In genomic region chrX:48594099-48594760, GRCm38 (mm10) we compare ENCODE assay signal across 8 mouse cellular contexts. TPM values are rescaled to one million over a fixed set of nuclear protein-coding genes. Genes with fewer than 3 reads are reported as not detected.
DNase-seq lines count a peak whose midpoint lies in the region; ATAC-seq and TF ChIP-seq lines count a peak whose summit lies in the region.

Gene Zfp280c, minus strand, starts transcription at chrX:48594504.

- peak; percentile 96 for ATAC-seq in Patski
- peak; percentile 93 for ATAC-seq in hindbrain, embryonic 13.5 days (ENCODE audit: low FRiP score)

- CTCF ChIA-PET in Patski (lab: Charles Lee), result no interaction called here

- DNase-seq in Patski (ENCODE audit: low read depth, low spot score), result no peak
- peak; percentile 69 to 74 for DNase-seq in cerebellum, postnatal 14 days
- peak; percentile 47 to 54 for DNase-seq in frontal cortex, postnatal 14 days (ENCODE audit: low spot score in 2 of 2)
- peak; percentile 67 for DNase-seq in left cerebral cortex, adult 11 months (ENCODE audit: low spot score)
- DNase-seq in lung, postnatal 4 days, result peak; percentile 74
- DNase-seq in retina, postnatal 7 days (ENCODE audit: low read depth, low spot score), result peak; percentile 38
- peak; percentile 35 for DNase-seq in urinary bladder, adult 2 months (ENCODE audit: low spot score)

- POLR2A ChIA-PET in Patski (lab: Charles Lee), result no interaction called here

- H3K9me3 ChIP-seq in hindbrain, embryonic 13.5 days, result no peaks in the 10 kb centered on the region

- in situ Hi-C loops in Patski (cut with MboI; ENCODE audit: low pct_unique_long_range_greater_than_20kb), result no loop called here

- peaks cover 10% of the 10 kb centered on the region for H3K36me3 ChIP-seq in hindbrain, embryonic 13.5 days

- H3K4me2 ChIP-seq in hindbrain, embryonic 13.5 days, result peak within 1 kb of the TSS; percentile 56

- peak within 1 kb of the TSS; percentile 60 for H3K4me3 ChIP-seq in hindbrain, embryonic 13.5 days

- peaks cover 3% of the 10 kb centered on the region for H3K27me3 ChIP-seq in Patski
- H3K27me3 ChIP-seq in hindbrain, embryonic 13.5 days, result no peaks in the 10 kb centered on the region

- H3K4me1 ChIP-seq in hindbrain, embryonic 13.5 days (replicated peaks), result peaks cover 6% of the 10 kb centered on the region

- TF ChIP-seq CTCF in Patski (IDR thresholded peaks at IDR 0.05), result no peak

- H3K9ac ChIP-seq in hindbrain, embryonic 13.5 days, result peak within 1 kb of the TSS; percentile 82

- H3K27ac ChIP-seq in hindbrain, embryonic 13.5 days, result peak within 1 kb of the TSS; percentile 88

- WGBS in hindbrain, embryonic 13.5 days, result 24% methylated on average over 39 of the region's 45 CpGs

RNA-seq across cellular contexts. Expression of gene Zfp280c, which starts in this region (rescaled TPM):
- polyA plus RNA-seq in Patski (2021), result 16.7 TPM
- 11.1 and 11.2 TPM in 2 replicates for polyA plus RNA-seq in hindbrain, embryonic 13.5 days (2015; fragmentation: Nextera tagmentation; extraction: Ambion mirVana)
- 13.0 and 15.1 TPM in 2 replicates for polyA plus RNA-seq in urinary bladder, adult 2 months (2012; rRNA removed)
